Mouse (Mus musculus): ENCODE data around the gene Laptm5. TPM values are rescaled to one million over a fixed set of nuclear protein-coding genes. Genes with fewer than 3 reads are reported as not detected.

Laptm5 gene
- 17.5 and 25.5 TPM in 2 replicates for total RNA-seq (2014; rRNA removed)
- polyA plus RNA-seq (2015; fragmentation: Nextera tagmentation; extraction: Ambion mirVana) = 30.2 and 34.3 TPM in 2 replicates

DNA sequence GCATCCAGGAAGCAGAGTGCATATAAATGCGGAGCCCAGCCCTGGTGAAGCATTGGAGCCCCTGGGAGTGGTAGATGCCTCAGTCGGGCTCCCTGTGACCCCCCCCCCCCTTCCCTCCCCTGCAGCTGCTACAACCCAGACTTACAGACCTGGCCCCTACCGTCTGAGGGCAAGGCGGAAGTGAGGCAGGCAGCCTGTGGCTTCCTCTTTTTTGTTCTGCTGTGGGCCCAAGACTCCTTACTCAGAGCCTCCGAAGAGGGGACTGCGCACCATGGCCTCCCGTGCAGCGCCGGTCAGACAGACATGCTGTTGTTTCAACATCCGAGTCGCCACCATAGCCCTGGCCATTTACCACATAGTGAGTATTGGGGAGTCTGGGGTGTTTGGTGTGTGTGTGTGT, at the start of gene Laptm5:
Gene Laptm5, plus strand, starts transcription at position 49 of the 400 bp plus-strand sequence.
- Histone ChIP-seq H3K36me3 (ENCODE audit: insufficient read depth) (no peaks in the 10 kb centered on the region), H3K27ac (ENCODE audit: low read depth, low read length) (no peak within 1 kb of the TSS), H3K4me3 (ENCODE audit: low read depth, low read length) (no peak within 1 kb of the TSS), H3K4me2 (ENCODE audit: low read depth) (no peak within 1 kb of the TSS), H3K9me3 (ENCODE audit: low read length) (no peaks in the 10 kb centered on the region), H3K4me1 (ENCODE audit: insufficient read depth) (no peaks in the 10 kb centered on the region), H3K9ac (no peak within 1 kb of the TSS), H3K27me3 (ENCODE audit: insufficient read depth, low read length) (no peaks in the 10 kb centered on the region)
- 68% methylated on average over 11 of the region's 11 CpGs for WGBS
- DNase-seq = no peak
- TF ChIP-seq CTCF (IDR thresholded peaks at IDR 0.05; ENCODE audit: low read depth) = no peak
- ATAC-seq = no peak

DNA sequence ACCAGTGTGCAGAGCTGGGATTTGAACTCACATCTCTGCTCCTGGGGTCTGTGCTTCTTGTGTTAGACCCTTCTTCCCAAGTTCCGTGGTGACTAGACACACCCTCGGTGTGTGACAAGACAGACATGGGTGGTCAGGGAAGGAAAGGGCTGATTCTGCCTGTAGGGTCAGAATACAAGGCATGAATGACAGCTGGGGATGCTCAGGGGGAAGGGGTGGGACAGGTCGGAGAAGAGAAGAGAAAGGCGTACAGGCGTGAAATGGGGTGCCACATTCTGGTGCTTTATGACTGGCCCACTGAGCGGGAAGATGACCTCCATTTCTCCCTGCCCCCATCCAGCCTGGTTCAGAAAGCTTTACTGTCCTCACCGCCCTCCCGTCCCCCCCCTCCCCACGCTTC, 47.5 kb upstream of the Laptm5 start:
- Histone ChIP-seq H3K27ac (ENCODE audit: low read depth, low read length) (peak overlapping the region; percentile 84), H3K9ac (no peak overlapping the region), H3K4me1 (ENCODE audit: insufficient read depth) (peaks cover 25% of the 10 kb centered on the region), H3K27me3 (ENCODE audit: insufficient read depth, low read length) (peaks cover 7% of the 10 kb centered on the region), H3K9me3 (ENCODE audit: low read length) (no peaks in the 10 kb centered on the region), H3K4me2 (ENCODE audit: low read depth) (no peak overlapping the region), H3K4me3 (ENCODE audit: low read depth, low read length) (no peak overlapping the region), H3K36me3 (ENCODE audit: insufficient read depth) (no peaks in the 10 kb centered on the region)
- 9% methylated on average over 8 of the region's 9 CpGs for WGBS
- ATAC-seq (no peak), DNase-seq (no peak)
- TF ChIP-seq CTCF (IDR thresholded peaks at IDR 0.05; ENCODE audit: low read depth) = no peak

DNA sequence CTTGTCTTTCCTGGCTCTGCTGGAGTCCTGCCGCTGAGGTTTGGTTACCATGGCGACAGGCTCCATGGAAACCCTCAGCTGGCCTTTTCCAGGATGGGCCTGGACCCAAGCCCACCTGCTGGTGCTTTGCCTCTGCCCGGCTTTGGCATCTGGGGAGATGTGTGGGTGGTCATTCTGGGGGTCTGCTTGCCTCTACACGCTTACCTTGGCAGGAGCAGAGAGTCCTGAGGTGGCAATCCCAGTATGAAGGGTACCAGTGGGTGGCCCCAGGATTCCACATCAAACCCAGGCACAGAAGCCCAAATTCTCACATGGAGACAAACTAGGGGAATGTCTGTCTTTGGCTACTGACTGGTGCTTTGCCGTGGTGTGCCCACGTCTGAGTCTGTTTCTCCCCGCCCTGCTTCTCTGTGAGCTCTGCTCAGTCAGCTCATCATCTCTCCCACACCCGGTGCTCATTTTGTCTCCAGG, 47.0 kb upstream of the Laptm5 start:
- Histone ChIP-seq H3K27me3 (ENCODE audit: insufficient read depth, low read length) (peaks cover 7% of the 10 kb centered on the region), H3K9me3 (ENCODE audit: low read length) (no peaks in the 10 kb centered on the region), H3K9ac (0 out of 2 replicates have a peak overlapping the region, but pooled peaks have one; percentile 18), H3K36me3 (ENCODE audit: insufficient read depth) (no peaks in the 10 kb centered on the region), H3K4me1 (ENCODE audit: insufficient read depth) (peaks cover 23% of the 10 kb centered on the region), H3K4me3 (ENCODE audit: low read depth, low read length) (no peak overlapping the region), H3K4me2 (ENCODE audit: low read depth) (no peak overlapping the region; the same call in 1 of the 2 replicates), H3K27ac (ENCODE audit: low read depth, low read length) (peak overlapping the region; percentile 84)
- TF ChIP-seq CTCF (IDR thresholded peaks at IDR 0.05; ENCODE audit: low read depth) = no peak
- 6% methylated on average over 8 of the region's 8 CpGs for WGBS
- ATAC-seq = peak; percentile 23
- DNase-seq = peak; percentile 91

DNA sequence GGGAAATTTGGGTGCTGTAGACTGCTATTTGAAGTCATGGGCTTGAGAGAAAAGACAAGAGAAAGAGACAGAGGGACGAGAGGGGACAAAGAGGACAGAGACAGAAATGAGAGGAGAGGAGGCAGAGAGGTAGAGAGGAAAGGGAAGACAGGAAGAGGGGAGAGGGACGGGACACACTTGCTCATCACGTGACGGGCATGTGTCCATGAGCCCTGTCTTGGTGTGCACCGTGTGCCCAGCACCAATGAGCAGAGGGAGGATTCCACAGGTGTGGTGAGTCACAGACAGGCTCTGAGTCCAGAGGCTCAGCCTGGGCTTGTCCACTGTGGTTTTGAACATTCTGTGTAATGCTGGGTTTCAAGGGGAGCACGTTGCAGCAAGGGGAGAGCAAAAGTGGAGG, 45.0 kb upstream of the Laptm5 start:
- ATAC-seq = no peak
- no peak for DNase-seq
- no peak overlapping the region for H3K4me3 ChIP-seq (ENCODE audit: low read depth, low read length)
- H3K27me3 ChIP-seq (ENCODE audit: insufficient read depth, low read length) = peaks cover 7% of the 10 kb centered on the region
- H3K4me2 ChIP-seq (ENCODE audit: low read depth) = no peak overlapping the region
- TF ChIP-seq CTCF (IDR thresholded peaks at IDR 0.05; ENCODE audit: low read depth) = no peak
- WGBS = 71% methylated on average over 6 of the region's 6 CpGs
- H3K4me1 ChIP-seq (ENCODE audit: insufficient read depth) = peaks cover 19% of the 10 kb centered on the region
- no peak overlapping the region for H3K9ac ChIP-seq
- H3K9me3 ChIP-seq (ENCODE audit: low read length) = no peaks in the 10 kb centered on the region
- no peaks in the 10 kb centered on the region for H3K36me3 ChIP-seq (ENCODE audit: insufficient read depth)
- no peak overlapping the region for H3K27ac ChIP-seq (ENCODE audit: low read depth, low read length)

DNA sequence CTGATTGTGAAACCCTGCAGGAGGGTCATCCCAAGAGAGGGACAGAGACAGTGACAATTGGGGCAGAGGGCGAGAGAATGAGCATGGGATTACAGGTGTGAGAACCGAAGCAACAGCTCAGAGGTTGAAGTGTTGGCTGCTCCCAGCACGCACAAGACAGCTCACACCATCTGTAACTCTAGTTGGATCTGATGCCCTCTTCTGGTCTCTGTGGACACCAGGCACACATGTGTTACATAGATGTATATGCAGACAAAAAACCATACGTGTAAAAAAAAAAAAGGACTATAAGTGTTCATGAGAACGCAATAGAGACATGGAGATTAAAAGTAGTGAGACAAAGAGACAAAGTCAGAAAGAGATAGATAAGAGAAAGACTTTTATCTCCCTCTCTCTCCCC, 44.1 kb upstream of the Laptm5 start:
- no peak overlapping the region for H3K4me2 ChIP-seq (ENCODE audit: low read depth)
- H3K4me3 ChIP-seq (ENCODE audit: low read depth, low read length) = no peak overlapping the region
- DNase-seq = no peak
- no peaks in the 10 kb centered on the region for H3K9me3 ChIP-seq (ENCODE audit: low read length)
- no peak overlapping the region for H3K9ac ChIP-seq
- H3K4me1 ChIP-seq (ENCODE audit: insufficient read depth) = peaks cover 19% of the 10 kb centered on the region
- no peaks in the 10 kb centered on the region for H3K36me3 ChIP-seq (ENCODE audit: insufficient read depth)
- H3K27me3 ChIP-seq (ENCODE audit: insufficient read depth, low read length) = peaks cover 7% of the 10 kb centered on the region
- no peak for ATAC-seq
- H3K27ac ChIP-seq (ENCODE audit: low read depth, low read length) = no peak overlapping the region
- peak; percentile 44 for TF ChIP-seq CTCF (IDR thresholded peaks at IDR 0.05; ENCODE audit: low read depth)
- WGBS = 54% methylated on average over 5 of the region's 5 CpGs

DNA sequence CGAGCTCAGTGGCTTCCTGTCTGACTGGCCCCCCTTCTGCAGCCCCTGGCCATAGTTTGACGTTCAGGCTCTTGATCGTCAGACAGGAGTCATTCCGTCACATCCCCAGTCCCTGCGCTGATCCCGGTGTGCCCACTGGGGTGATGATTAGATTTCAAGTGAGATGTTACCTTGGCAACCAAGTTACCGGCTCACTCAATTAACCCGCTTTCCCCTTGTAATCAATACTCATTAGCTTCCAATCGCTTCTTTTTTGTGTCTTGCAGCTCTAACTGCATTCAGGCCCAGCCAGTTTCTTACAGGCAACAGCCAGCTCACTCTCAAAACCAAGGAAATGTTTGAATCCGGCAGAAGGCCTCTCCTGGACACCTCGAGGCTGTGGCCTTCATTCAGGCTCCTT, 40.5 kb upstream of the Laptm5 start:
- H3K9ac ChIP-seq = peak overlapping the region; percentile 31; the same call in 1 of the 2 replicates

DNA sequence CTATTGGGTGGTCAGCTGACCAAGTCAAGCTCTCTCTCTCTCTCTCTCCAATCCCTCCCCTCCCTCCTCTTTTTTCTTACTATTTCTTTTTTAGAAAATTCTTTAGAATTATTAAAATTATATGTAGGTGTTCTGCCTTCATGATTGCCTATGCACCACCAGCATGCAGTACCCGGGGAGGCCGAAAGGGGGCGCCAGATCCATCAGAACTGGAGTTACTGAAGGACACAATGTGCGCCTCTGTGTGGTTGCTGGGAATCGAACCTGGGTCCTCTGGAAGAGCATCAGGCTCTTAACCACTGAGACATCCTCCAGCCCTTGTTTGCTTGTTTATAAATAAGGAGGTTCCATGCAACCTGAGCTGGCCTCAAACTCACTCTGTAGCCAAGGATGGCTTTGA, 39.5 kb upstream of the Laptm5 start:
- Histone ChIP-seq H3K4me1 (ENCODE audit: insufficient read depth) (peaks cover 11% of the 10 kb centered on the region; the same call in 1 of the 2 replicates), H3K36me3 (ENCODE audit: insufficient read depth) (no peaks in the 10 kb centered on the region), H3K4me2 (ENCODE audit: low read depth) (no peak overlapping the region), H3K9ac (no peak overlapping the region), H3K4me3 (ENCODE audit: low read depth, low read length) (no peak overlapping the region), H3K27me3 (ENCODE audit: insufficient read depth, low read length) (peaks cover 4% of the 10 kb centered on the region; the same call in 1 of the 2 replicates), H3K9me3 (ENCODE audit: low read length) (no peaks in the 10 kb centered on the region), H3K27ac (ENCODE audit: low read depth, low read length) (no peak overlapping the region)
- DNase-seq (no peak), ATAC-seq (no peak)
- TF ChIP-seq CTCF (IDR thresholded peaks at IDR 0.05; ENCODE audit: low read depth) = peak; percentile 38
- WGBS = 82% methylated on average over 5 of the region's 5 CpGs

More for the DNA sequence above, 40.5 kb upstream of the Laptm5 start:
- H3K27me3 ChIP-seq (ENCODE audit: insufficient read depth, low read length) = peaks cover 6% of the 10 kb centered on the region
- H3K4me1 ChIP-seq (ENCODE audit: insufficient read depth) = peaks cover 11% of the 10 kb centered on the region; the same call in 1 of the 2 replicates
- ATAC-seq = no peak
- no peak overlapping the region for H3K27ac ChIP-seq (ENCODE audit: low read depth, low read length)
- H3K4me2 ChIP-seq (ENCODE audit: low read depth) = no peak overlapping the region
- WGBS = 18% methylated on average over 11 of the region's 11 CpGs
- no peaks in the 10 kb centered on the region for H3K9me3 ChIP-seq (ENCODE audit: low read length)
- no peak for TF ChIP-seq CTCF (IDR thresholded peaks at IDR 0.05; ENCODE audit: low read depth)
- DNase-seq = no peak
- H3K36me3 ChIP-seq (ENCODE audit: insufficient read depth) = no peaks in the 10 kb centered on the region
- H3K4me3 ChIP-seq (ENCODE audit: low read depth, low read length) = no peak overlapping the region

Measured in forebrain, postnatal 0 days (tissue).